Mouse (Mus musculus) bone marrow, adult 2 months (tissue): ENCODE results near the gene Cyp39a1.

Source experiments
- CTCF ChIP-seq: fragments of 200-500 bp; IDR thresholded peaks from 2 replicates; pipeline ENCODE4 v1.5.1; 2011; ENCODE audit warnings: low read length, control low read depth; ENCODE audit not compliant: control insufficient read depth, insufficient read depth
- POLR2A ChIP-seq: fragments of 200-500 bp; IDR thresholded peaks from 2 replicates; pipeline ENCODE4 v1.6.1; 2011; ENCODE audit warnings: low read depth, mild to moderate bottlenecking, control low read depth, low read length, borderline replicate concordance; ENCODE audit not compliant: control insufficient read depth

- TF ChIP-seq CTCF: no peak
- TF ChIP-seq POLR2A: no peak
Measured at GRCm38 (mm10) chr17:43744425-43744824, 77.2 kb downstream of the Cyp39a1 start.
